Mouse (Mus musculus) limb, embryonic 12.5 days (tissue): ENCODE measurements at regions not wholly inside any gene's neighbourhood (a gene's known extent, or its start where the extent isn't known, plus 50 kb on each side); places are given as distances from the start of the nearest gene placed in this dataset.

ENCODE experiments used
- ATAC-seq: fragments of 200-750 bp; cut with Nextera tagmentation; 2 replicates; pipeline ENCODE4 v1.8.0; 2017; ENCODE audit warnings: low read depth, moderate TSS enrichment; ENCODE audit not compliant: insufficient number of reproducible peaks, insufficient read depth, low FRiP score, low TSS enrichment
- H3K27ac ChIP-seq: fragments of 300-500 bp; sonication (generic); 2 replicates; pipeline ENCODE4 v1.5.1; 2016; ENCODE audit warnings: mild to moderate bottlenecking, moderate library complexity
- H3K27me3 ChIP-seq: fragments of 300-500 bp; sonication (generic); 2 replicates; pipeline ENCODE4 v1.6.1; 2016; ENCODE audit warnings: mild to moderate bottlenecking, moderate library complexity
- H3K36me3 ChIP-seq: fragments of 300-500 bp; sonication (generic); 2 replicates; pipeline ENCODE4 v1.6.1; 2016; ENCODE audit warnings: mild to moderate bottlenecking, moderate library complexity
- H3K4me1 ChIP-seq: fragments of 300-500 bp; sonication (generic); replicated peaks from 2 replicates; pipeline ENCODE4 v1.6.1; 2016
- H3K4me2 ChIP-seq: fragments of 300-500 bp; sonication (generic); 2 replicates; pipeline ENCODE4 v1.6.1; 2016; ENCODE audit warnings: mild to moderate bottlenecking, moderate library complexity
- H3K4me3 ChIP-seq: fragments of 300-500 bp; sonication (generic); replicated peaks from 2 replicates; pipeline ENCODE4 v1.5.1; 2016; ENCODE audit warnings: mild to moderate bottlenecking
- H3K9ac ChIP-seq: fragments of 300-500 bp; sonication (generic); replicated peaks from 2 replicates; pipeline ENCODE4 v1.6.1; 2016; ENCODE audit warnings: mild to moderate bottlenecking, moderate library complexity
- H3K9me3 ChIP-seq: fragments of 300-500 bp; sonication (generic); 2 replicates; pipeline ENCODE4 v1.6.1; 2016; ENCODE audit warnings: mild to moderate bottlenecking, moderate library complexity
- WGBS: fragments of 180-500 bp; shearing (Covaris S2); methylation state at CpG from one replicate; pipeline ENCODE4 v1.1.7; 2016; 5-methylcytosine and 5-hydroxymethylcytosine counted together

- H3K4me2 ChIP-seq = 0 out of 2 replicates have a peak overlapping the region, but pooled peaks have one; percentile 4
- H3K27me3 ChIP-seq = peaks cover 27% of the 10 kb centered on the region
- H3K27ac ChIP-seq = no peak overlapping the region
- H3K9ac ChIP-seq = no peak overlapping the region
- no peaks in the 10 kb centered on the region for H3K9me3 ChIP-seq
- peaks cover 30% of the 10 kb centered on the region for H3K4me1 ChIP-seq
- no peaks in the 10 kb centered on the region for H3K36me3 ChIP-seq
- no peak overlapping the region for H3K4me3 ChIP-seq
- 2% methylated on average over 6 of the region's 6 CpGs for WGBS
- no peak for ATAC-seq
Observed at GRCm38 (mm10) chr6:51208660-51209396, 223.6 kb upstream of the Nfe2l3 start.

DNA sequence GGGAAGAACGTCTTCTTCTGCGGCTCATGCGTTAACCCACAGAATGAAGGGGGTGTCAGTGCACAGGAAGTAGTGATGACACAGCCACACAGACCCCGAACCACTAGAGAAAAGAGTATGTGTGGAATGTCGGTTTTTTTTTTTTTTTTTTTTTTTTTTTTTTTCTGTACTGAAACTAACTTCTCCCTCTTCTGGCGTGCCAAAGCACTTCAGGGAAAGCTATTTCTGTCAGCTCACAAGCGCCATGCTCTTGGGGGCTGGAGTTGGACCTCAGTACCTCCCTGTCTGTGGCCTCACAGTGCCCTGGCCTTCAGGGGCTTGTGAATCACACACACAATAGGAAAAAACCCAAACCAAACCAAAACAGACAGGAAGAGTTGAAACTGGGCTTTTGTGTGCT lies 221.1 kb upstream of the Nfe2l3 start:
- Histone ChIP-seq H3K9me3 (no peaks in the 10 kb centered on the region), H3K4me1 (peaks cover 30% of the 10 kb centered on the region), H3K4me2 (no peak overlapping the region), H3K27me3 (peaks cover 16% of the 10 kb centered on the region), H3K4me3 (no peak overlapping the region), H3K9ac (no peak overlapping the region), H3K36me3 (no peaks in the 10 kb centered on the region), H3K27ac (no peak overlapping the region)
- WGBS = 41% methylated on average over 7 of the region's 7 CpGs
- ATAC-seq = no peak

DNA sequence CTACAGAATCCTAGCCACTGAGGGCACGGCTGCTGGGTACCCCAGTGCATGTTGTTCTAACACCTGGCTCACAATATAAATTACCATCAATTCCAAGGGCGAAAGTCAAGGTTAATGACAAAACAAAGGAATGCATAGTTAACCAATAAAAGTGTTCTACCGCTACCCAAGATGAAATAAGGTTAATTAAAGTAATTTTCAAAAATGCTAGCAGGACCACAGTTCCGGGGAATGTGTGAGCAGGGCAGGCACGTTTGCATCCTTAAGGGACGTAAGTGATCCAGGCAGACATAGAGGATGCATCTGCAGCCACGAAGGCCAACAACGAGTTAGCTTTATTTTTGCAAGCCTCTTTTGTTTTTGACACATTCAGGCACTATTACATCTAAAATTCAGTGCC lies 220.3 kb upstream of the Nfe2l3 start:
- H3K36me3 ChIP-seq = no peaks in the 10 kb centered on the region
- ATAC-seq = no peak
- no peak overlapping the region for H3K4me3 ChIP-seq
- peaks cover 10% of the 10 kb centered on the region for H3K27me3 ChIP-seq
- 78% methylated on average over 8 of the region's 8 CpGs for WGBS
- 0 out of 2 replicates have a peak overlapping the region, but pooled peaks have one; percentile 14 for H3K9ac ChIP-seq
- no peak overlapping the region for H3K4me2 ChIP-seq
- no peaks in the 10 kb centered on the region for H3K9me3 ChIP-seq
- H3K27ac ChIP-seq = no peak overlapping the region
- peaks cover 25% of the 10 kb centered on the region for H3K4me1 ChIP-seq

GRCm38 (mm10) chr6:51215371-51215770 lies 217.1 kb upstream of the Nfe2l3 start:
- no peaks in the 10 kb centered on the region for H3K9me3 ChIP-seq
- no peak overlapping the region for H3K9ac ChIP-seq
- WGBS = 88% methylated on average over 10 of the region's 10 CpGs

DNA sequence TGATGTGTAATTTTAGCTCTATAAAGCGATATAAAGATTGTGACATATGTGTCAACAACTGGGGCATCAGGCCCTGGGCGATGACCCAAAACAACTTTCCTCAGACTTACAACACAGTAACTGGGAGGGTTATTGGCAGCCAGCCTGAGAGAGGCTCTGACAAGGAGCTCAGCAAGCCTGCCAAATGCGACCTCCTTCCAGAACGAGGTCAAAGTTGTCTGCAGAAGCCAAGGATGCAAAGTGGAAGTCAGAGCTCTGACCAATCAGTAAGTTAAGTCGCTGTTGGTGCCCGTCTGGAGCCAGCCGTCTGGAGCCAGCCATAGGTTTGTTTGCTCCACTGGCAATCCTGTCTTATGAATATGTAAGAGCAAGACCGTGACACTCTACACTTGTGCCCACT lies 216.0 kb upstream of the Nfe2l3 start:
- ATAC-seq = no peak

More at GRCm38 (mm10) chr6:51215371-51215770, 217.1 kb upstream of the Nfe2l3 start:
- no peak overlapping the region for H3K4me3 ChIP-seq
- no peak for ATAC-seq
- no peak overlapping the region for H3K27ac ChIP-seq
- no peak overlapping the region for H3K4me2 ChIP-seq
- H3K36me3 ChIP-seq = no peaks in the 10 kb centered on the region
- peaks cover 14% of the 10 kb centered on the region; the same call in 1 of the 2 replicates for H3K4me1 ChIP-seq
- no peaks in the 10 kb centered on the region for H3K27me3 ChIP-seq

DNA sequence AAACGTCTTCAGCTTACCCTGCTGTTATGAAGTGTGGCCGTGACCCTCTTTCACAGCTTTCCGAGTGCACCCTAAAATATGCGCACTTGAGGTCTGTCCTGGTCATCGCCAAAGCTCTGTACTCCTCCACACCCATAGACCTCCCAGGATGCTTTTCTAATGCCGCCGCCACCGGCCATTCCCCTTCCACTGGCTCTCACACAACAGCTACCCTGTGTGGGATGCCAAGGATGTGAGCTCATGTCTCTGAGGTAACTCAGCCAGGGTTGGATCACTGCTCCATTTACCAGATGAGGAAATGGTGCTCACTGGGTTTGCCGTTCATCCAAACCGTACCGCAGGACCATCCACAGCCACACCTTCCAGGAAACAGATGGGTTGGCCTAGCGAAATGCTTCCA lies 212.8 kb upstream of the Nfe2l3 start:
- ATAC-seq = no peak
- no peak overlapping the region for H3K27ac ChIP-seq
- H3K27me3 ChIP-seq = no peaks in the 10 kb centered on the region
- H3K4me3 ChIP-seq = no peak overlapping the region
- H3K9ac ChIP-seq = no peak overlapping the region
- H3K4me1 ChIP-seq = peaks cover 6% of the 10 kb centered on the region; the same call in 1 of the 2 replicates
- WGBS = 91% methylated on average over 12 of the region's 12 CpGs
- H3K4me2 ChIP-seq = no peak overlapping the region
- H3K36me3 ChIP-seq = no peaks in the 10 kb centered on the region
- no peaks in the 10 kb centered on the region for H3K9me3 ChIP-seq

More for the DNA sequence above, 216.0 kb upstream of the Nfe2l3 start:
- Histone ChIP-seq H3K9me3 (no peaks in the 10 kb centered on the region), H3K4me1 (peaks cover 10% of the 10 kb centered on the region; the same call in 1 of the 2 replicates), H3K27ac (no peak overlapping the region), H3K27me3 (no peaks in the 10 kb centered on the region), H3K9ac (no peak overlapping the region), H3K4me2 (no peak overlapping the region), H3K36me3 (no peaks in the 10 kb centered on the region), H3K4me3 (no peak overlapping the region)
- WGBS = 59% methylated on average over 8 of the region's 8 CpGs

- no peak for ATAC-seq
- Histone ChIP-seq H3K4me2 (no peak overlapping the region), H3K36me3 (no peaks in the 10 kb centered on the region), H3K4me3 (no peak overlapping the region), H3K9me3 (no peaks in the 10 kb centered on the region), H3K27me3 (no peaks in the 10 kb centered on the region), H3K9ac (no peak overlapping the region), H3K4me1 (peaks cover 9% of the 10 kb centered on the region; the same call in 1 of the 2 replicates), H3K27ac (no peak overlapping the region)
- 62% methylated on average over 4 of the region's 4 CpGs for WGBS
Observed at GRCm38 (mm10) chr6:51220778-51221177, 211.7 kb upstream of the Nfe2l3 start.

GRCm38 (mm10) chr6:51236077-51236740 lies 196.3 kb upstream of the Nfe2l3 start:
- no peak overlapping the region for H3K4me3 ChIP-seq
- peaks cover 10% of the 10 kb centered on the region; the same call in 1 of the 2 replicates for H3K9me3 ChIP-seq
- no peaks in the 10 kb centered on the region for H3K27me3 ChIP-seq
- no peaks in the 10 kb centered on the region for H3K4me1 ChIP-seq
- H3K9ac ChIP-seq = no peak overlapping the region
- ATAC-seq = no peak
- no peak overlapping the region for H3K4me2 ChIP-seq
- WGBS = 85% methylated on average over 11 of the region's 11 CpGs
- no peaks in the 10 kb centered on the region for H3K36me3 ChIP-seq
- no peak overlapping the region for H3K27ac ChIP-seq

GRCm38 (mm10) chr6:51240039-51240438 lies 192.4 kb upstream of the Nfe2l3 start:
- no peak overlapping the region for H3K27ac ChIP-seq
- 93% methylated on average over 3 of the region's 3 CpGs for WGBS
- H3K4me2 ChIP-seq = no peak overlapping the region
- no peak for ATAC-seq
- no peak overlapping the region for H3K4me3 ChIP-seq
- H3K9ac ChIP-seq = no peak overlapping the region
- no peaks in the 10 kb centered on the region for H3K4me1 ChIP-seq
- H3K27me3 ChIP-seq = no peaks in the 10 kb centered on the region
- H3K9me3 ChIP-seq = peaks cover 21% of the 10 kb centered on the region; the same call in 1 of the 2 replicates
- no peaks in the 10 kb centered on the region for H3K36me3 ChIP-seq

GRCm38 (mm10) chr6:51250233-51250632 lies 182.2 kb upstream of the Nfe2l3 start:
- Histone ChIP-seq H3K27me3 (no peaks in the 10 kb centered on the region), H3K9ac (no peak overlapping the region), H3K4me1 (no peaks in the 10 kb centered on the region), H3K4me3 (no peak overlapping the region), H3K4me2 (no peak overlapping the region), H3K36me3 (no peaks in the 10 kb centered on the region), H3K27ac (no peak overlapping the region), H3K9me3 (no peaks in the 10 kb centered on the region)
- no peak for ATAC-seq

- no peaks in the 10 kb centered on the region for H3K36me3 ChIP-seq
- H3K9ac ChIP-seq = no peak overlapping the region
- no peaks in the 10 kb centered on the region for H3K9me3 ChIP-seq
- H3K4me2 ChIP-seq = no peak overlapping the region
- H3K27me3 ChIP-seq = no peaks in the 10 kb centered on the region
- H3K4me3 ChIP-seq = no peak overlapping the region
- no peak overlapping the region for H3K27ac ChIP-seq
- 92% methylated on average over 2 of the region's 2 CpGs for WGBS
- no peaks in the 10 kb centered on the region for H3K4me1 ChIP-seq
- ATAC-seq = no peak
Observed at GRCm38 (mm10) chr6:51251432-51251831, 181.0 kb upstream of the Nfe2l3 start.
